Mouse (Mus musculus): ENCODE measurements around the gene Art4.

Gene Art4

GRCm38 (mm10) chr6:136821086-136821485 lies 36.4 kb downstream of the Art4 start:
- DNase-seq: no peak

- no peak for DNase-seq
These were observed 37.2 kb downstream of the Art4 start for GRCm38 (mm10) chr6:136820381-136820780.

- no peak for DNase-seq
These were observed 40.0 kb downstream of the Art4 start for GRCm38 (mm10) chr6:136817549-136817948.

- no peak for DNase-seq
These were observed 40.7 kb downstream of the Art4 start for GRCm38 (mm10) chr6:136816826-136817225.

GRCm38 (mm10) chr6:136815381-136815780 lies 42.2 kb downstream of the Art4 start:
- DNase-seq: no peak

GRCm38 (mm10) chr6:136813117-136813516 lies 44.4 kb downstream of the Art4 start:
- DNase-seq: no peak

GRCm38 (mm10) chr6:136811196-136811595 lies 46.3 kb downstream of the Art4 start:
- peak; percentile 40 for DNase-seq

- DNase-seq: no peak
These were observed 47.9 kb downstream of the Art4 start for GRCm38 (mm10) chr6:136809673-136810072.

GRCm38 (mm10) chr6:136809077-136809476 lies 48.5 kb downstream of the Art4 start:
- DNase-seq: peak; percentile 44

- no peak for DNase-seq
These were observed 48.9 kb downstream of the Art4 start for GRCm38 (mm10) chr6:136808631-136809046.

GRCm38 (mm10) chr6:136808014-136808417 lies 49.5 kb downstream of the Art4 start, which contains the start of gene H2afj:
TSS of gene H2afj (plus strand) at chr6:136808244.
- DNase-seq: peak; percentile 98

- DNase-seq: no peak
These were observed 50.0 kb downstream of the Art4 start for GRCm38 (mm10) chr6:136807395-136808013.

- DNase-seq: no peak
These were observed 50.7 kb downstream of the Art4 start for GRCm38 (mm10) chr6:136806819-136807218.

- no peak for DNase-seq
These were observed 52.1 kb downstream of the Art4 start for GRCm38 (mm10) chr6:136805409-136805775.

- no peak for DNase-seq
These were observed 52.7 kb downstream of the Art4 start for GRCm38 (mm10) chr6:136804705-136805408.

- DNase-seq: peak; percentile 97
These were observed 53.5 kb downstream of the Art4 start, which contains the start of gene Hist4h4 for GRCm38 (mm10) chr6:136803739-136804633. TSS of gene Hist4h4 (minus strand) at chr6:136804415.

GRCm38 (mm10) chr6:136803093-136803738 lies 54.3 kb downstream of the Art4 start:
- no peak for DNase-seq

GRCm38 (mm10) chr6:136801274-136801673 lies 56.3 kb downstream of the Art4 start:
- no peak for DNase-seq

- no peak for DNase-seq
These were observed 56.8 kb downstream of the Art4 start for GRCm38 (mm10) chr6:136800710-136801109.
